Mouse (Mus musculus) olfactory bulb, adult 2 months (tissue): ENCODE measurements around the gene Tram2.

ENCODE experiments used
- CTCF ChIP-seq: fragments of 200-500 bp; IDR thresholded peaks from 2 replicates; pipeline ENCODE4 v1.5.1; 2012; ENCODE audit warnings: low read depth, mild to moderate bottlenecking, low read length, moderate library complexity; ENCODE audit not compliant: insufficient read depth
- POLR2A ChIP-seq: fragments of 200-500 bp; IDR thresholded peaks from 2 replicates; pipeline ENCODE4 v1.6.1; 2012; ENCODE audit warnings: mild to moderate bottlenecking, low read depth, low read length, moderate library complexity; ENCODE audit not compliant: insufficient read depth

GRCm38 (mm10) chr1:21008891-21009290 lies 70.1 kb downstream of the Tram2 start:
- TF ChIP-seq POLR2A = no peak
- no peak for TF ChIP-seq CTCF
